Mouse (Mus musculus): ENCODE data around the gene Mrpl33.

DNA sequence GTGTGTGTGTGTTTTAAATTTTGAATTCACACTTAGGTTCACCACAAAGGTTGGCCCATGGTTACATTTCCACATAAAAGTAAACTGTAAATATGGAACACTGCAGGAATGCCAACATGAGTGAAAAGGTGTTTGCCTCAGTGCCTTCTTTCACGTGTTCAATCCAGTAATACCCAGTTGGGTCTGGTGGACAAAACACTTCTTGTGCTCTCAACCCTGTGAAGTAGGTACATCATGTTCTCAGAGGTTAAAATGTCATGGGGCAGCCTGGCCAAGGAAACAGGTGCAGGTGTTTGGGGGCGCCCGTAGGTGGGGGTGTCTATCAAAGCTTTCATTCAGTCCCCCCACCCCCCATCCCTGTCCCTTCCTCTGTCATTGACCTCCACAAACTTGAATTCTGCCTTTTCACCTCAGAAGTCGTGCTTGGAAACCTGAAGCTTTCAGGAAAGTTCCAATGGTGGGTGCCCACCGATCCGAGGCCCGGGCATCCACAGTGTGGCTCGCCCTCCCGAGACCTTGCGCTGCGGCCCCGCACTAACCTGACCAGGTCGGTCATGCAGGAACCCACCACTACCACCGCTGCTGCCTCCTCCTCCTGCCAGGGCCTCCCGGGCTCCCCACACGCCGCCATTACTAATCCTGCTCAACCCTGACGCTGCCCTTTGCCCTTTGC lies 100.4 kb downstream of the Mrpl33 start, which contains the start of gene Rbks:
- TF ChIP-seq POLR2A (IDR thresholded peaks at IDR 0.05; ENCODE audit: insufficient read depth, low read depth, low read length), result no peak; the same call in 1 of the 2 replicates
- TF ChIP-seq CTCF (IDR thresholded peaks at IDR 0.05), result no peak; the same call in 1 of the 2 replicates
